Mouse (Mus musculus) heart, embryonic 11.5 days (tissue): ENCODE data around the gene Gm15097. TPM values are rescaled to one million over a fixed set of nuclear protein-coding genes. Genes with fewer than 3 reads are reported as not detected.
"Not testable (repeated sequence)": the region's sequence is repeated elsewhere in the genome, so short reads cannot be mapped to it uniquely, and the experiment has no call there.

Experiments used
- ATAC-seq: fragments of 200-750 bp; cut with Nextera tagmentation; replicated peaks from 2 replicates; pipeline ENCODE4 v1.8.0; 2017; ENCODE audit warnings: moderate library complexity; ENCODE audit not compliant: insufficient number of reproducible peaks, low FRiP score, low TSS enrichment
- H3K27ac ChIP-seq: fragments of 300-500 bp; sonication (generic); 2 replicates; pipeline ENCODE4 v1.5.1; 2014; ENCODE audit warnings: mild to moderate bottlenecking, low read depth, low read length
- H3K27me3 ChIP-seq: fragments of 300-500 bp; sonication (generic); 2 replicates; pipeline ENCODE4 v1.6.1; 2014; ENCODE audit warnings: mild to moderate bottlenecking, low read length, mixed read lengths; ENCODE audit not compliant: control insufficient read depth, insufficient read depth
- H3K36me3 ChIP-seq: fragments of 300-500 bp; sonication (generic); 2 replicates; pipeline ENCODE4 v1.6.1; 2014; ENCODE audit warnings: mild to moderate bottlenecking, low read length, moderate library complexity, mixed read lengths; ENCODE audit not compliant: control insufficient read depth, insufficient read depth
- H3K4me1 ChIP-seq: fragments of 300-500 bp; sonication (generic); 2 replicates; pipeline ENCODE4 v1.6.1; 2014; ENCODE audit warnings: low read length; ENCODE audit not compliant: control insufficient read depth, insufficient read depth
- H3K4me2 ChIP-seq: fragments of 300-500 bp; sonication (generic); 2 replicates; pipeline ENCODE4 v1.6.1; 2014; ENCODE audit warnings: mild to moderate bottlenecking, moderate library complexity
- H3K4me3 ChIP-seq: fragments of 300-500 bp; sonication (generic); 2 replicates; pipeline ENCODE4 v1.5.1; 2014; ENCODE audit warnings: low read depth, low read length
- H3K9ac ChIP-seq: fragments of 300-500 bp; sonication (generic); 2 replicates; pipeline ENCODE4 v1.6.1; 2014; ENCODE audit warnings: mild to moderate bottlenecking, low read depth, low read length, moderate library complexity
- H3K9me3 ChIP-seq: fragments of 300-500 bp; sonication (generic); replicated peaks from 2 replicates; pipeline ENCODE4 v1.6.1; 2016; ENCODE audit warnings: low read length; ENCODE audit not compliant: control insufficient read depth
- WGBS: fragments of 180-500 bp; shearing (Covaris S2); extraction: QIAGEN DNeasy Blood & Tissue Kit; methylation state at CpG from one replicate; pipeline ENCODE4 v1.1.7; 2014; ENCODE audit not compliant: insufficient replicate concordance; 5-methylcytosine and 5-hydroxymethylcytosine counted together
- polyA plus RNA-seq: library from polyadenylated mRNA; unstranded; fragments of >200 nt; fragmentation: Nextera tagmentation; extraction: Ambion mirVana; gene quantifications from 2 replicates; pipeline ENCODE4 v1.2.1, GENCODE M21; 2014

Gm15097 gene
- polyA plus RNA-seq: not detected in 2 replicates

DNA sequence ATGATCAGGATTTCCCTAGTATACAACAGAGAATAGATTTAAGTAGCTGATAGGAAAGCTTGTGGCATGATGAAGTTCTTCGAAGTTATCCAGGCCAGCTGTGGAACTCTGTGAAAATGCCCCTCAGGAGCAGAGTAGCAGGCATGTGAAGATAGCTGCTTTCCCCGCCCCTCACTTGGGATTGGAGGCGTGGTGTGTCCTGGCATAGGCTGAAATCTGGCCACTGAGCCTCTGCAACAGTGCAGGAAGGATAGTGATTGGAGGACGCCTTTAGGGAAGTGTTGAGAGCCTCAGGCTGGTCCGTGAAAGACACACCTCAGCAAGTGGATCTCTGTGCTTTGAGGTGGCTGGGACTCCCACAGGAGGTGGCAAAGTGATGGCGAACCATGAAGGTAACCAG lies at the start of gene Gm15097:
Gene Gm15097, plus strand, starts transcription at position 301 of the 400 bp plus-strand sequence.
- not testable (repeated sequence) for H3K4me1 ChIP-seq
- no CpG with 5 or more reads among the region's 6 CpGs for WGBS

DNA sequence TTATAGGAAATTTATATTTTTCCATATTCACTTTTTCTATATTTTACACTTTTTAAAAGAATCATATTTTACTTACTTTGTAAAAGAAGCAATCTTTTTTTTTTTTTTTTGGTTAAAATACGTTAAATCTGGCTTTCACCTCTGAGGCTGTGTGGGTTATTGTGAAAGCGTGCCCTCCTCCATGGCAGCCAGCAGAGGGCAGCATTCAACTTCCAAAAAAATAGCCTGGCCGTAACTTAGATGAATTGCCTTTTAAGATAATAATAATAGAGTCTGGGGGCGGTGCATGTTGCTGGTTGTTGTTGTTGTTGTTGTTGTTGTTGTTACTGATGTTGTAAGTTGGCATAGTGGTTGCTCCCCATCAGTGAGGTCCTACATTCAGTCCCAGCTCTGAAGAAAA lies 21.4 kb upstream of the Gm15097 start:
- not testable (repeated sequence) for ATAC-seq, H3K9ac ChIP-seq, H3K27me3 ChIP-seq, H3K4me1 ChIP-seq, H3K36me3 ChIP-seq, H3K9me3 ChIP-seq, H3K4me2 ChIP-seq, H3K27ac ChIP-seq, H3K4me3 ChIP-seq
- 44% methylated on average over 4 of the region's 4 CpGs for WGBS

More for the DNA sequence above, at the start of gene Gm15097:
- H3K9ac ChIP-seq, ATAC-seq, H3K4me3 ChIP-seq, H3K27ac ChIP-seq, H3K36me3 ChIP-seq, H3K9me3 ChIP-seq, H3K27me3 ChIP-seq, H3K4me2 ChIP-seq: not testable (repeated sequence)

DNA sequence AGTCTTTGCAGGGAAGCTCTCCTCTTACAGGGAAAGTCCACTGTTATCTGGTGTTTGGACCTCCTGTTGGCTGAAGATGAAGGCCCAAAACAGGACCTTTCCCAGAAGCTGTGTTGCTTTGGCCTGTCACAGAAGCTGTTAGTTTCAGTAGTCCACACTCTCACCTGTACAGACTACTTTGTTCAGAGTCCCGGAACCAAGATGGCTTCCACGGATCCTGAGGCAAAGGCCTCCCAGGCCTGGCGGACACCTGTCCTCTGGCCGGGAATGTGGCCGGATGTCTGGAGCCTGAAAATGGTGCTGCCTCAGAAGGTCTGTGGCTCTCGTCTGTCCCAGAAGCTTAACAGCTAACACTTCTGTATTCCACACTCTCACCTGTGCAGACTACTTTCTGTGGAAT lies 26.9 kb downstream of the Gm15097 start:
- not testable (repeated sequence) for ATAC-seq, H3K9ac ChIP-seq, H3K4me2 ChIP-seq, H3K4me3 ChIP-seq, H3K27me3 ChIP-seq, H3K36me3 ChIP-seq, H3K4me1 ChIP-seq, H3K27ac ChIP-seq, H3K9me3 ChIP-seq
- WGBS: 84% methylated on average over 6 of the region's 6 CpGs

Other genes starting within 250 kb of the Gm15097 start
- gene Gm10439, start 189.9 kb upstream of the Gm15097 start, polyA plus RNA-seq: not detected in 2 replicates
- not detected in 2 replicates for gene Gm15091, start 157.2 kb downstream of the Gm15097 start, polyA plus RNA-seq